Mouse (Mus musculus): ENCODE data around the gene Kras.

DNA sequence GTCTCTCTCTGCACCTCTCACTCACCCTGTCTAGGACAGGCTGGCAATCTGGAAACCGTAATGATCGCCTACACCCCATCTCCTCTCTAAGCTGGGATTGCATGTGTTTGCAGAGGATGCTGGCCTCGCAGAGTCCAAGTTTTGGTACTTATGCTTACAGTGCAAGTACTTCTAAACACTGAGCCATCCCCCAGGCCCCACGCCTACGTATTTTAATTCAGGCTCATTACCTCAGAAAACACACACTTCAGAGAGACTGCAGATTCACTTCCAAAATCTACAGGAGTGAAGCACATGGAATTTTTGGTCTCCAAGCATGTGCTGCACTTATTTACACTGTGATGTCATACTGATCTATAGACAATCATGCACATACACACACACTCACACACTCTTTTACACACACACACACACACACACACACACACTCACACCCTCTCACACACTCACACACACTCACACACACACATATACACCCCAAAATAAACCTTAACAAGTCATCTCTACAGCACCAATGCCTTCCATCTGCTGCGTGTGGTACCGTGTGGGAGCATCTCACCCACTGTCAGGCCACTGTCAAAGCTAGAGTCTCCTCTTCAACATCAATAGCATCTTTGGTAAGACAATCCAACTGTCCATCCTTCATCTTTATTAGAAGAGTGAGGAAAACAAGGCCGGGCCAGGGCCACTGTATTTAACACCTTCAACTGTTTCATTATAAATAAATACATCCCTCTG, 51.9 kb downstream of the Kras start:
- TF ChIP-seq CTCF (IDR thresholded peaks at IDR 0.05; ENCODE audit: insufficient read depth, low read depth, low read length) (no peak), POLR2A (IDR thresholded peaks at IDR 0.05; ENCODE audit: insufficient read depth, low read depth, low read length) (no peak)
